Mouse (Mus musculus) testis, adult 2 months (tissue): Measurements from ENCODE around the gene Atxn7l3.

Experiments
- CTCF ChIP-seq: fragments of 200-500 bp; IDR thresholded peaks from 2 replicates; pipeline ENCODE4 v1.5.1; 2012; ENCODE audit warnings: low read depth, mild to moderate bottlenecking, inconsistent platforms, low read length, moderate library complexity; ENCODE audit not compliant: control insufficient read depth, insufficient read depth, insufficient replicate concordance
- POLR2A ChIP-seq: fragments of 200-500 bp; IDR thresholded peaks from 2 replicates; pipeline ENCODE4 v1.6.1; 2012; ENCODE audit warnings: low read depth, mild to moderate bottlenecking, inconsistent platforms, low read length, moderate library complexity; ENCODE audit not compliant: control insufficient read depth

DNA sequence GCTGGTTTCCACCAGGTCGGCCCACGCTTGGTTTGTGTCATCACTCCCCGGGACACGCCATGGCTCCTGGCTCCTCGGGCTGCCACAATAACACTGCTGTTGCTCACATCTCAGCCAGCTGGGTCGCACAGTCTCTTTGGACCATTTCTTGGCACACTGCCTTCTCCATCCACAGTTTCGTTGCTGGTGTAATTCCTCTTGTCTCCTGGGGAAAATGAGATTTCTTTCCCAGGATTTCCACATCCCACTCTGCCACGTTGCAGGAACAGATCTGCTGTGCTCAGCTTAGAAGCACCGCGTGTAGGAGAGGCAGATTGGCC, 24.2 kb upstream of the Atxn7l3 start:
- TF ChIP-seq POLR2A, result no peak; the same call in 1 of the 2 replicates
- TF ChIP-seq CTCF, result no peak
